Mouse (Mus musculus) neural tube, embryonic 10.5 days (tissue): Measurements from ENCODE around the gene Gm49361.
"Not testable (repeated sequence)": the region's sequence is repeated elsewhere in the genome, so short reads cannot be mapped to it uniquely, and the experiment has no call there.

ENCODE experiments used
- DNase-seq: peaks from one replicate; pipeline ENCODE4 v3.0.0-alpha.2; 2017; ENCODE audit warnings: low spot score; ENCODE audit errors: extremely low spot score

The Gm49361 gene

GRCm38 (mm10) chr14:57746001-57746771, at the start of gene Gm49361:
Gm49361 (minus strand) TSS chr14:57746103.
- peak; percentile 92 for DNase-seq

- DNase-seq, result no peak
Measured at GRCm38 (mm10) chr14:57791171-57791570, 45.3 kb upstream of the Gm49361 start.

GRCm38 (mm10) chr14:57789759-57790158, 43.9 kb upstream of the Gm49361 start:
- DNase-seq, result no peak

GRCm38 (mm10) chr14:57789311-57789710, 43.4 kb upstream of the Gm49361 start:
- DNase-seq, result no peak

- no peak for DNase-seq
Measured at GRCm38 (mm10) chr14:57787406-57787805, 41.5 kb upstream of the Gm49361 start.

GRCm38 (mm10) chr14:57772157-57772815, 26.4 kb upstream of the Gm49361 start:
- DNase-seq, result no peak

GRCm38 (mm10) chr14:57769102-57769501, 23.2 kb upstream of the Gm49361 start:
- no peak for DNase-seq

- no peak for DNase-seq
Measured at GRCm38 (mm10) chr14:57760447-57761412, 14.8 kb upstream of the Gm49361 start.

- DNase-seq, result no peak
Measured at GRCm38 (mm10) chr14:57758237-57758636, 12.3 kb upstream of the Gm49361 start, which contains the start of gene Lats2. Lats2 (minus strand) TSS chr14:57758388.

- no peak for DNase-seq
Measured at GRCm38 (mm10) chr14:57756094-57756493, 10.2 kb upstream of the Gm49361 start.

GRCm38 (mm10) chr14:57755661-57756060, 9.8 kb upstream of the Gm49361 start:
- no peak for DNase-seq

- no peak for DNase-seq
Measured at GRCm38 (mm10) chr14:57753351-57753992, 7.6 kb upstream of the Gm49361 start.

GRCm38 (mm10) chr14:57751006-57751405, 5.1 kb upstream of the Gm49361 start:
- DNase-seq, result not testable (repeated sequence)

GRCm38 (mm10) chr14:57749501-57749900, 3.6 kb upstream of the Gm49361 start:
- no peak for DNase-seq

GRCm38 (mm10) chr14:57745291-57745969, 473 bp downstream of the Gm49361 start:
- peak; percentile 67 for DNase-seq

GRCm38 (mm10) chr14:57744547-57744946, 1.4 kb downstream of the Gm49361 start:
- no peak for DNase-seq

GRCm38 (mm10) chr14:57740651-57741050, 5.3 kb downstream of the Gm49361 start:
- no peak for DNase-seq

GRCm38 (mm10) chr14:57737089-57737488, 8.8 kb downstream of the Gm49361 start:
- no peak for DNase-seq

- DNase-seq, result no peak
Measured at GRCm38 (mm10) chr14:57736141-57736540, 9.8 kb downstream of the Gm49361 start.

GRCm38 (mm10) chr14:57732668-57733293, 13.1 kb downstream of the Gm49361 start:
- DNase-seq, result no peak
